Mouse (Mus musculus) hematopoietic multipotent progenitor cell, adult 10-12 weeks (in vitro differentiated cells): ENCODE measurements around the gene Gm1113. TPM values are rescaled to one million over a fixed set of nuclear protein-coding genes. Genes with fewer than 3 reads are reported as not detected.

ENCODE experiments used
- polyA plus RNA-seq: library from polyadenylated mRNA; stranded (reverse); fragments of >175 nt; gene quantifications from 2 replicates; pipeline ENCODE4 v1.2.3, GENCODE M21; 2012; ENCODE audit warnings: low replicate concordance

Gm1113 gene
- not detected in 2 replicates for polyA plus RNA-seq

GRCm38 (mm10) chr9:35518169-35518568 is at the start of gene Gm1113:
TSS of gene Gm1113 (minus strand) at chr9:35518269.

GRCm38 (mm10) chr9:35558257-35559008 is 40.4 kb upstream of the Gm1113 start, which contains the start of the genes Ddx25 and Pus3:
TSS of gene Ddx25 (minus strand) at chr9:35558528.
TSS of gene Pus3 (plus strand) at chr9:35558595.

Other genes with a start within 250 kb of the Gm1113 start
- 0.62 and 1.0 TPM in 2 replicates for gene Cdon, start 97.1 kb downstream of the Gm1113 start, polyA plus RNA-seq
- gene Ddx25, start 40.3 kb upstream of the Gm1113 start, polyA plus RNA-seq: 0.10 and 0.12 TPM in 2 replicates
- gene Pus3, start 40.3 kb upstream of the Gm1113 start, polyA plus RNA-seq: 0.81 and 2.2 TPM in 2 replicates
- 0.16 and 0.33 TPM in 2 replicates for gene Pate2, start 52.0 kb upstream of the Gm1113 start, polyA plus RNA-seq
- gene Hyls1, start 52.1 kb upstream of the Gm1113 start, polyA plus RNA-seq: 2.8 and 2.9 TPM in 2 replicates
- gene Pate4, start 93.7 kb upstream of the Gm1113 start, polyA plus RNA-seq: not detected in 2 replicates
- not detected in 2 replicates for gene Pate3, start 129.9 kb upstream of the Gm1113 start, polyA plus RNA-seq
- not detected in 2 replicates for gene Pate1, start 169.1 kb upstream of the Gm1113 start, polyA plus RNA-seq
- not detected in 2 replicates for gene Gm17677, start 222.8 kb upstream of the Gm1113 start, polyA plus RNA-seq